In the genomic region with DNA sequence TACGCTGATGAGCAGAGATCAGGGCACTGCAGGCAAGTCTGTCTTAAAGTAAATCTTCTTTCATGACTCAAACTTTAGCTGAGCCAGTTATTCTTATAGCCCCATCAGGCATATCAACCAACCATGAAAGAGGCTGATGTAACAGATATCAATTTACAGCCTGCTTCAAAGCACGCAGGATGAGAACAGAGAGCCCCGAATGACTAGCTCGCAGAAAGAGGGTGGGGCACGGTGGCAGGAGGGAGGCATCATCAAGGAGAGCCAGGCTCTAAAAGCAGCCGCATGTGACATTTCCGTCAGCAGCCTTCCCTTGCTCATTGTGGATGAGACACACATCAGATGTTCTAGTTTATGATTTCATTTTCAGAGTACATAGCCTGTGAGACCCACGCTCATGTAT, we compare ENCODE assay signal across 9 mouse cellular contexts. TPM values are rescaled to one million over a fixed set of nuclear protein-coding genes. Genes with fewer than 3 reads are reported as not detected.
DNase-seq lines count a peak whose midpoint lies in the region; ATAC-seq and TF ChIP-seq lines count a peak whose summit lies in the region.
"Had no signal": no experiment of that assay in that cellular context is flagged by ENCODE, and none has a peak within 500 bp of the region (broad histone marks: within the 10 kb centered on the region; RNA-seq: fewer than 3 reads in every experiment).

No protein-coding gene starts in this region.

- H3K4me1 ChIP-seq in kidney, embryonic 14.5 days (ENCODE audit: control insufficient read depth, insufficient read depth, low read length) = 0 out of 2 replicates have a peak, but pooled peaks cover 4% of the 10 kb centered on the region
- no peaks in the 10 kb centered on the region for H3K4me1 ChIP-seq in CH12.LX (ENCODE audit: control insufficient read depth in 1 of 2, insufficient read depth in 2 of 2)
- peaks cover 7% of the 10 kb centered on the region; the same call in 1 of the 2 replicates for H3K4me1 ChIP-seq in neural tube, embryonic 15.5 days

- WGBS in kidney, embryonic 14.5 days = 13% methylated on average over 8 of the region's 8 CpGs
- 27% methylated on average over 8 of the region's 8 CpGs for WGBS in neural tube, embryonic 15.5 days

- H3K4me2 ChIP-seq in kidney, embryonic 14.5 days (replicated peaks; ENCODE audit: low read depth, low read length) = peak overlapping the region; percentile 30
- peak overlapping the region; percentile 55 for H3K4me2 ChIP-seq in CH12.LX (ENCODE audit: insufficient read depth, low read depth, poor library complexity, severe bottlenecking)
- H3K4me2 ChIP-seq in neural tube, embryonic 15.5 days = peak overlapping the region; percentile 31
- H3K4me2 ChIP-seq: forebrain, embryonic 15.5 days had no signal

- TF ChIP-seq EP300 in CH12.LX (IDR thresholded peaks at IDR 0.05; ENCODE audit: low read length) = no peak

- no peak for TF ChIP-seq CTCF in CH12.LX (conservative IDR thresholded peaks at IDR 0.05 in 1 of 2, IDR thresholded peaks at IDR 0.05 in 1 of 2; ENCODE audit: low read depth in 2 of 2, low read length in 2 of 2)

- H3K79me2 ChIP-seq in CH12.LX (replicated peaks; ENCODE audit: control insufficient read depth, extremely low read depth, insufficient read depth, poor library complexity, severe bottlenecking) = no peaks in the 10 kb centered on the region

- TF ChIP-seq POLR2A in CH12.LX (IDR thresholded peaks at IDR 0.05; ENCODE audit: low read depth, low read length) = no peak

- no peaks in the 10 kb centered on the region for H3K27me3 ChIP-seq in kidney, embryonic 14.5 days (ENCODE audit: control insufficient read depth, insufficient read depth, low read length)
- no peaks in the 10 kb centered on the region for H3K27me3 ChIP-seq in CH12.LX (replicated peaks)
- no peaks in the 10 kb centered on the region for H3K27me3 ChIP-seq in neural tube, embryonic 15.5 days (replicated peaks)
- H3K27me3 ChIP-seq: forebrain, embryonic 15.5 days had no signal

- no peaks in the 10 kb centered on the region for H3K9me3 ChIP-seq in kidney, embryonic 14.5 days (ENCODE audit: control insufficient read depth, low read length)
- no peaks in the 10 kb centered on the region for H3K9me3 ChIP-seq in CH12.LX (replicated peaks; ENCODE audit: low read length)
- H3K9me3 ChIP-seq in neural tube, embryonic 15.5 days (replicated peaks) = no peaks in the 10 kb centered on the region
- H3K9me3 ChIP-seq: forebrain, embryonic 15.5 days had no signal

- no peak for TF ChIP-seq RAD21 in CH12.LX (IDR thresholded peaks at IDR 0.05; ENCODE audit: low read depth, low read length)

- intact Hi-C loops in gastrocnemius, postnatal 36 days (cut with DNase I) = no loop called here

- dilution Hi-C loops in CH12.LX (cut with MboI; ENCODE audit: extremely low pct_ligation_motif_present, extremely low pct_unique_long_range_greater_than_20kb, low sequenced_read_pairs) = no loop called here

- H3K9ac ChIP-seq in kidney, embryonic 14.5 days (ENCODE audit: low read depth, low read length) = no peak overlapping the region
- H3K9ac ChIP-seq in CH12.LX (ENCODE audit: insufficient read depth, low read depth) = 0 out of 2 replicates have a peak overlapping the region, but pooled peaks have one; percentile 8
- no peak overlapping the region for H3K9ac ChIP-seq in neural tube, embryonic 15.5 days (replicated peaks)
- H3K9ac ChIP-seq: forebrain, embryonic 15.5 days had no signal

- ATAC-seq in kidney, embryonic 14.5 days (ENCODE audit: low FRiP score, low TSS enrichment) = peak; percentile 87
- ATAC-seq in neural tube, embryonic 15.5 days (ENCODE audit: low FRiP score) = peak; percentile 76
- ATAC-seq: forebrain, embryonic 15.5 days had no signal

- no peak for DNase-seq in kidney, postnatal 36 days
- DNase-seq in CH12.LX (ENCODE audit: extremely low read depth) = peak; percentile 9
- DNase-seq in frontal cortex, postnatal 36 days (ENCODE audit: low spot score in 2 of 2) = peak; percentile 45 to 51
- no peak for DNase-seq in cerebellum, adult 11 months
- DNase-seq in gastrocnemius, postnatal 36 days = no peak
- DNase-seq in cerebellum, postnatal 36 days = no peak

- no peaks in the 10 kb centered on the region for H3K36me3 ChIP-seq in kidney, embryonic 14.5 days (ENCODE audit: control insufficient read depth, insufficient read depth, low read length)
- H3K36me3 ChIP-seq in CH12.LX (replicated peaks in 1 of 2; ENCODE audit: control insufficient read depth in 1 of 2, insufficient read depth in 1 of 2, low read length in 1 of 2) = no peaks in the 10 kb centered on the region
- no peaks in the 10 kb centered on the region for H3K36me3 ChIP-seq in neural tube, embryonic 15.5 days
- H3K36me3 ChIP-seq: forebrain, embryonic 15.5 days had no signal

- no peak overlapping the region for H3K4me3 ChIP-seq in kidney, embryonic 14.5 days (ENCODE audit: low read length)
- H3K4me3 ChIP-seq in CH12.LX (replicated peaks in 1 of 3; ENCODE audit: low read depth in 2 of 3, low read length in 2 of 3, poor library complexity in 1 of 3) = no peak overlapping the region
- no peak overlapping the region for H3K4me3 ChIP-seq in neural tube, embryonic 15.5 days (replicated peaks)
- H3K4me3 ChIP-seq: forebrain, embryonic 15.5 days had no signal

- no peak overlapping the region for H3K27ac ChIP-seq in kidney, embryonic 14.5 days (ENCODE audit: low read depth, low read length)
- no peak overlapping the region for H3K27ac ChIP-seq in CH12.LX (ENCODE audit: insufficient read depth, low read depth)
- H3K27ac ChIP-seq in neural tube, embryonic 15.5 days (replicated peaks) = no peak overlapping the region
- H3K27ac ChIP-seq: forebrain, embryonic 15.5 days had no signal

- in situ Hi-C loops in CH12.LX (cut with MboI; ENCODE audit: low pct_ligation_motif_present, low pct_unique_long_range_greater_than_20kb, low sequenced_read_pairs) = no loop called here

TF ChIP-seq in CH12.LX, 34 proteins besides CTCF, POLR2A, EP300 and RAD21:
- no peak for TF ChIP-seq MAZ (IDR thresholded peaks at IDR 0.05; ENCODE audit: low read depth, low read length)
- no peak for TF ChIP-seq MAX (IDR thresholded peaks at IDR 0.05; ENCODE audit: low read length)
- TF ChIP-seq ZKSCAN1 (IDR thresholded peaks at IDR 0.05; ENCODE audit: borderline replicate concordance, low read depth, low read length) = no peak
- no peak for TF ChIP-seq ZC3H11A (IDR thresholded peaks at IDR 0.05; ENCODE audit: low read depth, low read length)
- no peak for TF ChIP-seq SIN3A (IDR thresholded peaks at IDR 0.05; ENCODE audit: low read length)
- TF ChIP-seq TCF12 (IDR thresholded peaks at IDR 0.05; ENCODE audit: low read depth, low read length) = no peak
- no peak for TF ChIP-seq MAFK (IDR thresholded peaks at IDR 0.05; ENCODE audit: insufficient replicate concordance, low read length)
- TF ChIP-seq ELF1 (IDR thresholded peaks at IDR 0.05; ENCODE audit: low read depth, low read length) = no peak
- TF ChIP-seq E2F4 (IDR thresholded peaks at IDR 0.05; ENCODE audit: insufficient replicate concordance, low read depth, low read length) = no peak
- no peak for TF ChIP-seq ETS1 (conservative IDR thresholded peaks at IDR 0.05; ENCODE audit: low read depth, low read length)
- no peak for TF ChIP-seq JUN (IDR thresholded peaks at IDR 0.05; ENCODE audit: insufficient read depth, low read depth, low read length)
- TF ChIP-seq RCOR1 (conservative IDR thresholded peaks at IDR 0.05; ENCODE audit: low read depth, low read length) = no peak
- no peak for TF ChIP-seq NELFE (IDR thresholded peaks at IDR 0.05; ENCODE audit: low read depth, low read length)
- TF ChIP-seq SMC3 (IDR thresholded peaks at IDR 0.05; ENCODE audit: low read depth, low read length) = no peak
- TF ChIP-seq JUND (conservative IDR thresholded peaks at IDR 0.05; ENCODE audit: low read depth, low read length) = no peak
- TF ChIP-seq NRF1 (IDR thresholded peaks at IDR 0.05; ENCODE audit: low read depth, low read length) = no peak
- TF ChIP-seq USF1 (IDR thresholded peaks at IDR 0.05; ENCODE audit: low read depth, low read length) = no peak

RNA-seq across cellular contexts. Expression of a gene that starts 22.3 kb away (rescaled TPM):
- 34.1 and 55.2 TPM in 2 replicates for polyA plus RNA-seq in kidney, embryonic 14.5 days (2014; fragmentation: Nextera tagmentation; extraction: Ambion mirVana)
- total RNA-seq in CH12.LX (2012; rRNA removed) (60.3 and 80.5 TPM in 2 replicates), CH12.LX (2014; rRNA removed) (192 and 199 TPM in 2 replicates)
- 95.5 and 97.5 TPM in 2 replicates for polyA plus RNA-seq in CH12.LX (2012; ENCODE audit: insufficient read length, low read depth)
- 10.5 and 16.8 TPM in 2 replicates for polyA plus RNA-seq in neural tube, embryonic 15.5 days (2015; fragmentation: Nextera tagmentation; extraction: Ambion mirVana)
- total RNA-seq in gastrocnemius, postnatal 36 days (2021) = 10 to 100 TPM; 20.3 to 27.5 TPM

Comparison
In these comparisons a context has a peak if more than half of its experiments do, and no peak if none do; other contexts are left out.
1. DNase-seq: peak in CH12.LX (single experiment) and frontal cortex, postnatal 36 days (2 of 2); none in kidney, postnatal 36 days (0 of 2), cerebellum, adult 11 months (single experiment), gastrocnemius, postnatal 36 days (0 of 2) and cerebellum, postnatal 36 days (0 of 2).
2. Peak in every context shown above with its lines, with median percentiles within 50 percentile points of each other: H3K4me2 ChIP-seq.